10 mouse cellular contexts compared by ENCODE assay signal in the genomic region with DNA sequence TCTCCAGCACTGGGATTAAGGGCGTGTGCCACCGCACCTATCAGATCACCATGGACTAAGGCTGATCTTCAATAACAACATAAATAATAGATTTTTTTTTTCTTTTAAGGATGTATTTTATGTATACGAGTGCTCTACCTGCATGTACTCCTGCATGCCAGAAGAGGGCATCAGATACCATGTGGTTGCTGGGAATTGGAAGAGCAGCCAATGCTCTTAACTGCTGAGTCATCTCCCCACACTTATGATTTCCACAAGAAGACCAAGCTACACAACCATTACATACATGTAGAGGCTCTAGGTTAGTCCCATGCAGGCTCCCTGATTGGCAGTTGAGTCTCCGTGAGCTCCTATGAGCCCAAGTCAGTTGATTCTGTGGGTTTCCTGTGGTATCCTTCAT. TPM values are rescaled to one million over a fixed set of nuclear protein-coding genes. Genes with fewer than 3 reads are reported as not detected.
DNase-seq lines count a peak whose midpoint lies in the region; ATAC-seq and TF ChIP-seq lines count a peak whose summit lies in the region.
"Had no signal": no experiment of that assay in that cellular context is flagged by ENCODE, and none has a peak within 500 bp of the region (broad histone marks: within the 10 kb centered on the region; RNA-seq: fewer than 3 reads in every experiment).

No protein-coding gene starts in this region.

- no peak overlapping the region for H3K4me3 ChIP-seq in neural tube, embryonic 11.5 days (ENCODE audit: low read depth, low read length)
- H3K4me3 ChIP-seq in forebrain, embryonic 11.5 days (ENCODE audit: low read depth, low read length): no peak overlapping the region
- H3K4me3 ChIP-seq in stomach, postnatal 0 days (ENCODE audit: low read depth, low read length): no peak overlapping the region
- H3K4me3 ChIP-seq: limb, embryonic 10.5 days had no signal

- peak; percentile 70 for ATAC-seq in frontal cortex, adult (ENCODE audit: low TSS enrichment)
- ATAC-seq in neural tube, embryonic 11.5 days (ENCODE audit: insufficient read depth, low FRiP score, low TSS enrichment): no peak
- ATAC-seq in forebrain, embryonic 11.5 days (replicated peaks; ENCODE audit: low FRiP score): peak; percentile 44
- ATAC-seq in stomach, postnatal 0 days (ENCODE audit: low FRiP score, low TSS enrichment): no peak

- no peaks in the 10 kb centered on the region for H3K4me1 ChIP-seq in neural tube, embryonic 11.5 days (ENCODE audit: control insufficient read depth, insufficient read depth, low read length)
- H3K4me1 ChIP-seq in forebrain, embryonic 11.5 days (replicated peaks; ENCODE audit: control insufficient read depth, insufficient read depth, low read length): no peaks in the 10 kb centered on the region
- H3K4me1 ChIP-seq in stomach, postnatal 0 days (replicated peaks; ENCODE audit: control insufficient read depth, insufficient read depth): no peaks in the 10 kb centered on the region
- H3K4me1 ChIP-seq: limb, embryonic 10.5 days had no signal

- H3K36me3 ChIP-seq in neural tube, embryonic 11.5 days (ENCODE audit: control insufficient read depth, insufficient read depth, low read length): no peaks in the 10 kb centered on the region
- no peaks in the 10 kb centered on the region for H3K36me3 ChIP-seq in forebrain, embryonic 11.5 days (ENCODE audit: control insufficient read depth, insufficient read depth, low read length)
- H3K36me3 ChIP-seq in stomach, postnatal 0 days (ENCODE audit: control insufficient read depth, insufficient read depth, low read length): no peaks in the 10 kb centered on the region
- H3K36me3 ChIP-seq: limb, embryonic 10.5 days had no signal

- H3K9ac ChIP-seq in neural tube, embryonic 11.5 days (ENCODE audit: low read length): no peak overlapping the region
- H3K9ac ChIP-seq in forebrain, embryonic 11.5 days (ENCODE audit: low read length): no peak overlapping the region
- no peak overlapping the region for H3K9ac ChIP-seq in stomach, postnatal 0 days (ENCODE audit: low read length)

- no peaks in the 10 kb centered on the region for H3K27me3 ChIP-seq in neural tube, embryonic 11.5 days (ENCODE audit: control insufficient read depth, insufficient read depth, low read length)
- H3K27me3 ChIP-seq in forebrain, embryonic 11.5 days (ENCODE audit: control insufficient read depth, insufficient read depth, low read length): no peaks in the 10 kb centered on the region
- no peaks in the 10 kb centered on the region for H3K27me3 ChIP-seq in stomach, postnatal 0 days (ENCODE audit: control insufficient read depth, insufficient read depth, low read length)

- peak; percentile 63 for TF ChIP-seq CTCF in stomach, postnatal 0 days (IDR thresholded peaks at IDR 0.05; ENCODE audit: low read depth)

- DNase-seq in frontal cortex, postnatal 14 days (ENCODE audit: low spot score in 2 of 2): no peak
- peak; percentile 10 for DNase-seq in neural tube, embryonic 11.5 days (ENCODE audit: low spot score)
- no peak for DNase-seq in neural tube, embryonic 10.5 days (ENCODE audit: extremely low spot score, low spot score)
- no peak for DNase-seq in forebrain, embryonic 11.5 days (ENCODE audit: low spot score)
- no peak for DNase-seq in stomach, postnatal 0 days (ENCODE audit: low spot score)
- DNase-seq in right cerebral cortex, postnatal 4 days: no peak
- no peak for DNase-seq in kidney, adult 11 months
- DNase-seq: spleen, adult 18-20 months had no signal

- no peaks in the 10 kb centered on the region for H3K9me3 ChIP-seq in neural tube, embryonic 11.5 days (ENCODE audit: control insufficient read depth, low read length)
- no peaks in the 10 kb centered on the region for H3K9me3 ChIP-seq in forebrain, embryonic 11.5 days (ENCODE audit: control insufficient read depth, low read length)
- no peaks in the 10 kb centered on the region for H3K9me3 ChIP-seq in stomach, postnatal 0 days (ENCODE audit: control insufficient read depth, low read length)
- H3K9me3 ChIP-seq: limb, embryonic 10.5 days had no signal

- no peak overlapping the region for H3K27ac ChIP-seq in neural tube, embryonic 11.5 days (ENCODE audit: low read depth, low read length)
- H3K27ac ChIP-seq in forebrain, embryonic 11.5 days (ENCODE audit: low read depth, low read length): no peak overlapping the region
- H3K27ac ChIP-seq in stomach, postnatal 0 days (replicated peaks): no peak overlapping the region
- H3K27ac ChIP-seq: limb, embryonic 10.5 days had no signal

- WGBS in neural tube, embryonic 11.5 days: 84% methylated on average over 4 of the region's 4 CpGs
- 73% methylated on average over 4 of the region's 4 CpGs for WGBS in forebrain, embryonic 11.5 days
- WGBS in stomach, postnatal 0 days: 82% methylated on average over 4 of the region's 4 CpGs

- no peak for TF ChIP-seq EP300 in stomach, postnatal 0 days (optimal IDR thresholded peaks at IDR 0.05)

- no peak overlapping the region for H3K4me2 ChIP-seq in neural tube, embryonic 11.5 days (ENCODE audit: low read depth)
- no peak overlapping the region for H3K4me2 ChIP-seq in forebrain, embryonic 11.5 days (ENCODE audit: low read depth, low read length, severe bottlenecking)
- no peak overlapping the region for H3K4me2 ChIP-seq in stomach, postnatal 0 days (replicated peaks; ENCODE audit: low read depth)

RNA-seq across cellular contexts. Expression of gene Gc, which starts 13.3 kb away (rescaled TPM):
- not detected in 2 replicates for polyA plus RNA-seq in neural tube, embryonic 11.5 days (2014; fragmentation: Nextera tagmentation; extraction: Ambion mirVana)
- polyA plus RNA-seq in forebrain, embryonic 11.5 days (2014; fragmentation: Nextera tagmentation; extraction: Ambion mirVana): not detected in 2 replicates
- 3.0 and 6.2 TPM in 2 replicates for polyA plus RNA-seq in stomach, postnatal 0 days (2015; fragmentation: Nextera tagmentation; extraction: Ambion mirVana)
- polyA plus RNA-seq: limb, embryonic 10.5 days had no signal

Comparison
In these comparisons a context has a peak if more than half of its experiments do, and no peak if none do; other contexts are left out.
1. ATAC-seq: peak in frontal cortex, adult (single experiment) and forebrain, embryonic 11.5 days (single experiment); none in neural tube, embryonic 11.5 days (single experiment) and stomach, postnatal 0 days (single experiment).